Mouse (Mus musculus) mouse embryonic stem cell (cell line): ENCODE measurements at regions not wholly inside any gene's neighbourhood (a gene's known extent, or its start where the extent isn't known, plus 50 kb on each side); places are given as distances from the start of the nearest gene placed in this dataset.

Experiments used
- in situ Hi-C, 2 experiments: fragments of 300-500 bp; cut with MboI; formaldehyde crosslinking; loops; 1 replicate in 1 of 2; 3 replicates in 1 of 2; pipeline ENCODE4 v1.14.3; 2019 to 2020; ENCODE audit warnings: low sequenced_read_pairs in 2 of 2, low pct_unique_long_range_greater_than_20kb in 1 of 2, mixed read lengths in 1 of 2; ENCODE audit not compliant: unreplicated experiment in 1 of 2

- in situ Hi-C loops = no loop called here
Measured at GRCm38 (mm10) chr12:110185399-110185798, 93.5 kb upstream of the Dio3 start.

- in situ Hi-C loops = no loop called here
Measured at GRCm38 (mm10) chr12:110186381-110186780, 92.5 kb upstream of the Dio3 start.

GRCm38 (mm10) chr12:110186911-110187245, 92.0 kb upstream of the Dio3 start:
- in situ Hi-C loops = no loop called here

- in situ Hi-C loops = no loop called here
Measured at GRCm38 (mm10) chr12:110187246-110188135, 91.4 kb upstream of the Dio3 start.

- in situ Hi-C loops = no loop called here
Measured at GRCm38 (mm10) chr12:110188136-110188631, 90.7 kb upstream of the Dio3 start.

- in situ Hi-C loops = no loop called here
Measured at GRCm38 (mm10) chr12:110188641-110189328, 90.1 kb upstream of the Dio3 start.

GRCm38 (mm10) chr12:110189329-110189642, 89.6 kb upstream of the Dio3 start:
- in situ Hi-C loops = no loop called here

GRCm38 (mm10) chr12:110192186-110192585, 86.7 kb upstream of the Dio3 start:
- in situ Hi-C loops = no loop called here

GRCm38 (mm10) chr12:110197366-110197765, 81.5 kb upstream of the Dio3 start:
- in situ Hi-C loops = no loop called here

- in situ Hi-C loops = no loop called here
Measured at GRCm38 (mm10) chr12:110200471-110200870, 78.4 kb upstream of the Dio3 start.

- in situ Hi-C loops = no loop called here
Measured at GRCm38 (mm10) chr12:110200887-110201286, 78.0 kb upstream of the Dio3 start.

- in situ Hi-C loops = no loop called here
Measured at GRCm38 (mm10) chr12:110203271-110204014, 75.4 kb upstream of the Dio3 start.

GRCm38 (mm10) chr12:110204246-110204989, 74.5 kb upstream of the Dio3 start:
- in situ Hi-C loops = no loop called here

- in situ Hi-C loops = no loop called here
Measured at GRCm38 (mm10) chr12:110206271-110206670, 72.6 kb upstream of the Dio3 start.

GRCm38 (mm10) chr12:110206812-110207211, 72.1 kb upstream of the Dio3 start:
- in situ Hi-C loops = no loop called here

- in situ Hi-C loops = no loop called here
Measured at GRCm38 (mm10) chr12:110207246-110207852, 71.5 kb upstream of the Dio3 start.

GRCm38 (mm10) chr12:110212716-110213115, 66.2 kb upstream of the Dio3 start:
- in situ Hi-C loops = no loop called here

- in situ Hi-C loops = no loop called here
Measured at GRCm38 (mm10) chr12:110214833-110215232, 64.0 kb upstream of the Dio3 start.
